9 mouse cellular contexts compared by ENCODE assay signal in genomic region chr4:149611376-149612044, GRCm38 (mm10). TPM values are rescaled to one million over a fixed set of nuclear protein-coding genes. Genes with fewer than 3 reads are reported as not detected.
A peak's percentile ranks its signal among the peaks of the same experiment; 100 is the strongest.
DNase-seq lines count a peak whose midpoint lies in the region; ATAC-seq and TF ChIP-seq lines count a peak whose summit lies in the region.
"Had no signal": no experiment of that assay in that cellular context is flagged by ENCODE, and none has a peak within 500 bp of the region (broad histone marks: within the 10 kb centered on the region; RNA-seq: fewer than 3 reads in every experiment).

No protein-coding gene starts in this region.

- no peak for TF ChIP-seq POLR2A in bone marrow macrophage, adult 2 months (IDR thresholded peaks at IDR 0.05; ENCODE audit: borderline replicate concordance, low read depth, low read length)

- H3K4me1 ChIP-seq in hindbrain, embryonic 10.5 days (replicated peaks) = peaks cover 17% of the 10 kb centered on the region
- peaks cover 34% of the 10 kb centered on the region for H3K4me1 ChIP-seq in hindbrain, embryonic 13.5 days (replicated peaks)
- peaks cover 2% of the 10 kb centered on the region for H3K4me1 ChIP-seq in bone marrow macrophage, adult 2 months (ENCODE audit: control insufficient read depth, insufficient read depth, low read length)

- H3K4me3 ChIP-seq in hindbrain, embryonic 10.5 days = no peak overlapping the region
- no peak overlapping the region for H3K4me3 ChIP-seq in hindbrain, embryonic 13.5 days
- no peak overlapping the region for H3K4me3 ChIP-seq in bone marrow macrophage, adult 2 months (ENCODE audit: insufficient read depth, low read length)
- H3K4me3 ChIP-seq: embryonic facial prominence, embryonic 13.5 days had no signal

- no peak overlapping the region for H3K4me2 ChIP-seq in hindbrain, embryonic 13.5 days
- H3K4me2 ChIP-seq: embryonic facial prominence, embryonic 13.5 days had no signal

- ATAC-seq in hindbrain, embryonic 13.5 days (ENCODE audit: low FRiP score) = no peak

- no peak overlapping the region for H3K27ac ChIP-seq in hindbrain, embryonic 10.5 days
- H3K27ac ChIP-seq in hindbrain, embryonic 13.5 days = no peak overlapping the region
- H3K27ac ChIP-seq in bone marrow macrophage, adult 2 months (ENCODE audit: insufficient read depth, low read depth, low read length) = no peak overlapping the region
- H3K27ac ChIP-seq: embryonic facial prominence, embryonic 13.5 days had no signal

- TF ChIP-seq CTCF in bone marrow macrophage, adult 2 months (IDR thresholded peaks at IDR 0.05; ENCODE audit: low read depth, low read length) = peak; percentile 92

- 54% methylated on average over 10 of the region's 10 CpGs for WGBS in hindbrain, embryonic 10.5 days
- WGBS in hindbrain, embryonic 13.5 days = 53% methylated on average over 10 of the region's 10 CpGs

- H3K9ac ChIP-seq in hindbrain, embryonic 13.5 days = no peak overlapping the region
- H3K9ac ChIP-seq: embryonic facial prominence, embryonic 13.5 days had no signal

- H3K9me3 ChIP-seq in hindbrain, embryonic 10.5 days = peaks cover 10% of the 10 kb centered on the region
- H3K9me3 ChIP-seq in hindbrain, embryonic 13.5 days = no peaks in the 10 kb centered on the region

- DNase-seq in hindbrain, embryonic 10.5 days (ENCODE audit: low spot score) = peak; percentile 53
- peak; percentile 73 for DNase-seq in right cerebral cortex, postnatal 4 days
- no peak for DNase-seq in right cerebral cortex, postnatal 36 days (ENCODE audit: low spot score in 2 of 2)
- DNase-seq in heart, postnatal 4 days = peak; percentile 64
- DNase-seq in ovary, postnatal 36 days (ENCODE audit: low spot score) = peak; percentile 31
- no peak for DNase-seq in yolk sac, embryonic 10.5 days (ENCODE audit: low spot score)

- no peaks in the 10 kb centered on the region for H3K27me3 ChIP-seq in hindbrain, embryonic 10.5 days (ENCODE audit: insufficient read depth, poor library complexity, severe bottlenecking)
- H3K27me3 ChIP-seq in hindbrain, embryonic 13.5 days = no peaks in the 10 kb centered on the region
- H3K27me3 ChIP-seq: embryonic facial prominence, embryonic 13.5 days had no signal

- H3K36me3 ChIP-seq in hindbrain, embryonic 10.5 days = peaks cover 29% of the 10 kb centered on the region
- H3K36me3 ChIP-seq in hindbrain, embryonic 13.5 days = peaks cover 24% of the 10 kb centered on the region

RNA-seq across cellular contexts. Expression of gene Clstn1, which starts 25.2 kb away (rescaled TPM):
- 36.0 and 57.4 TPM in 2 replicates for polyA plus RNA-seq in hindbrain, embryonic 10.5 days (2016; fragmentation: Nextera tagmentation; extraction: Ambion mirVana)
- 64.6 and 83.6 TPM in 2 replicates for polyA plus RNA-seq in hindbrain, embryonic 13.5 days (2015; fragmentation: Nextera tagmentation; extraction: Ambion mirVana)
- polyA plus RNA-seq in bone marrow macrophage, adult 2 months (2012; ENCODE audit: insufficient read depth, insufficient read length, missing spikeins) = 0.85 and 1.4 TPM in 2 replicates
- total RNA-seq in heart, postnatal 4 days (2021) = 10 to 100 TPM; 66.8 to 73.7 TPM

Comparison
In these comparisons a context has a peak if more than half of its experiments do, and no peak if none do; other contexts are left out.
1. DNase-seq: peak in hindbrain, embryonic 10.5 days (single experiment), right cerebral cortex, postnatal 4 days (single experiment), heart, postnatal 4 days (single experiment) and ovary, postnatal 36 days (single experiment); none in right cerebral cortex, postnatal 36 days (0 of 2) and yolk sac, embryonic 10.5 days (single experiment).
2. RNA of gene Clstn1, which starts 25.2 kb away (polyA plus RNA-seq): 64.6 to 83.6 TPM in hindbrain, embryonic 13.5 days and 36.0 to 57.4 TPM in hindbrain, embryonic 10.5 days; 0.85 to 1.4 TPM in bone marrow macrophage, adult 2 months; every median in the first group is over 10 times any median in the second.